ENCODE assay signal across 26 mouse cellular contexts in genomic region chr1:159451462-159451861, GRCm38 (mm10).
DNase-seq lines count a peak whose midpoint lies in the region; ATAC-seq and TF ChIP-seq lines count a peak whose summit lies in the region.
"Had no signal": no experiment of that assay in that cellular context is flagged by ENCODE, and none has a peak within 500 bp of the region (broad histone marks: within the 10 kb centered on the region; RNA-seq: fewer than 3 reads in every experiment).

No protein-coding gene starts in this region.

- peak; percentile 50 for TF ChIP-seq CTCF in layer of hippocampus, adult 2 months (conservative IDR thresholded peaks at IDR 0.05)
- peak; percentile 29 for TF ChIP-seq CTCF in Patski (IDR thresholded peaks at IDR 0.05)

- H3K27me3 ChIP-seq in Patski, result peaks cover 22% of the 10 kb centered on the region
- no peaks in the 10 kb centered on the region for H3K27me3 ChIP-seq in forebrain, embryonic 16.5 days (replicated peaks; ENCODE audit: control insufficient read depth, insufficient read depth, low read length)
- H3K27me3 ChIP-seq: embryonic facial prominence, embryonic 13.5 days; forebrain, embryonic 12.5 days; forebrain, embryonic 15.5 days; hindbrain, embryonic 13.5 days; intestine, embryonic 15.5 days had no signal

- POLR2A ChIA-PET in Patski (lab: Charles Lee), result no interaction called here

- H3K4me3 ChIP-seq in layer of hippocampus, adult 2 months, result no peak overlapping the region
- no peak overlapping the region for H3K4me3 ChIP-seq in forebrain, embryonic 16.5 days (replicated peaks; ENCODE audit: low read length)
- H3K4me3 ChIP-seq: embryonic facial prominence, embryonic 10.5 days; embryonic facial prominence, embryonic 13.5 days; erythroblast, embryonic 14.5 days; forebrain, embryonic 12.5 days; forebrain, embryonic 15.5 days; hindbrain, embryonic 10.5 days; hindbrain, embryonic 13.5 days; intestine, embryonic 15.5 days had no signal

- no peak overlapping the region for H3K9ac ChIP-seq in forebrain, embryonic 16.5 days (replicated peaks; ENCODE audit: low read depth, low read length)
- H3K9ac ChIP-seq: embryonic facial prominence, embryonic 13.5 days; forebrain, embryonic 12.5 days; forebrain, embryonic 15.5 days; hindbrain, embryonic 13.5 days; intestine, embryonic 15.5 days had no signal

- no peak overlapping the region for H3K27ac ChIP-seq in layer of hippocampus, adult 2 months
- H3K27ac ChIP-seq in forebrain, embryonic 16.5 days (ENCODE audit: low read length), result no peak overlapping the region
- H3K27ac ChIP-seq: embryonic facial prominence, embryonic 10.5 days; embryonic facial prominence, embryonic 13.5 days; forebrain, embryonic 12.5 days; forebrain, embryonic 15.5 days; hindbrain, embryonic 10.5 days; hindbrain, embryonic 13.5 days; intestine, embryonic 15.5 days had no signal

- CTCF ChIA-PET in Patski (lab: Charles Lee), result interaction anchor here (1.2 kb wide), 1 partner anchor 10 kb away, joined by 3 read pairs; no protein-coding TSS in a partner anchor

- no peak for DNase-seq in frontal cortex, postnatal 25 days (ENCODE audit: low spot score in 2 of 2)
- no peak for DNase-seq in layer of hippocampus, adult 2 months (ENCODE audit: low spot score in 2 of 2)
- DNase-seq in layer of hippocampus, adult 18-20 months (ENCODE audit: low spot score in 2 of 2), result no peak
- DNase-seq in 3T3-L1 (ENCODE audit: low read depth, low spot score), result peak; percentile 32
- no peak for DNase-seq in Patski (ENCODE audit: low read depth, low spot score)
- no peak for DNase-seq in gastrocnemius, postnatal 36 days
- DNase-seq: adrenal gland, postnatal 10 days; adrenal gland, postnatal 36 days; B cell, adult 2 months; cerebellum, adult 11 months; cerebellum, adult 8-10 months; cerebellum, postnatal 36 days; embryo, embryonic 11 days; gastrocnemius, postnatal 25 days had no signal

- H3K4me1 ChIP-seq in forebrain, embryonic 16.5 days (replicated peaks; ENCODE audit: control insufficient read depth, insufficient read depth, low read length), result no peaks in the 10 kb centered on the region
- H3K4me1 ChIP-seq: embryonic facial prominence, embryonic 10.5 days; embryonic facial prominence, embryonic 13.5 days; forebrain, embryonic 12.5 days; forebrain, embryonic 15.5 days; hindbrain, embryonic 10.5 days; intestine, embryonic 15.5 days had no signal

- WGBS in forebrain, embryonic 16.5 days, result 80% methylated on average over 3 of the region's 3 CpGs

- peak; percentile 59; the same call in 1 of the 2 replicates for ATAC-seq in frontal cortex, adult (ENCODE audit: low TSS enrichment)
- no peak for ATAC-seq in Patski
- ATAC-seq in forebrain, embryonic 16.5 days, result no peak
- ATAC-seq: forebrain, embryonic 15.5 days; hindbrain, embryonic 16.5 days; intestine, embryonic 15.5 days had no signal

- no peaks in the 10 kb centered on the region for H3K9me3 ChIP-seq in forebrain, embryonic 16.5 days (ENCODE audit: control insufficient read depth, low read length)
- H3K9me3 ChIP-seq: embryonic facial prominence, embryonic 10.5 days; embryonic facial prominence, embryonic 13.5 days; forebrain, embryonic 12.5 days; forebrain, embryonic 15.5 days; hindbrain, embryonic 10.5 days; hindbrain, embryonic 13.5 days; intestine, embryonic 15.5 days had no signal

- intact Hi-C loops in gastrocnemius, postnatal 36 days (cut with DNase I), result no loop called here

- no peaks in the 10 kb centered on the region for H3K36me3 ChIP-seq in forebrain, embryonic 16.5 days (ENCODE audit: control insufficient read depth, insufficient read depth)
- H3K36me3 ChIP-seq: embryonic facial prominence, embryonic 10.5 days; embryonic facial prominence, embryonic 13.5 days; forebrain, embryonic 12.5 days; forebrain, embryonic 15.5 days; hindbrain, embryonic 10.5 days; hindbrain, embryonic 13.5 days; intestine, embryonic 15.5 days had no signal

- H3K4me2 ChIP-seq in forebrain, embryonic 16.5 days (ENCODE audit: low read length), result no peak overlapping the region
- H3K4me2 ChIP-seq: embryonic facial prominence, embryonic 13.5 days; forebrain, embryonic 12.5 days; forebrain, embryonic 15.5 days; heart, embryonic 11.5 days; hindbrain, embryonic 13.5 days; intestine, embryonic 15.5 days had no signal

- in situ Hi-C loops in Patski (cut with MboI; ENCODE audit: low pct_unique_long_range_greater_than_20kb), result no loop called here
